Mouse (Mus musculus): ENCODE results near the gene Gm9117. TPM values are rescaled to one million over a fixed set of nuclear protein-coding genes. Genes with fewer than 3 reads are reported as not detected.

Gm9117 gene
- not detected for polyA plus RNA-seq (2015; fragmentation: Illumina TruSeq; extraction: RNeasy Lipid Tissue Mini Kit (QIAGEN cat#74804); ENCODE audit: low read depth, low replicate concordance)

DNA sequence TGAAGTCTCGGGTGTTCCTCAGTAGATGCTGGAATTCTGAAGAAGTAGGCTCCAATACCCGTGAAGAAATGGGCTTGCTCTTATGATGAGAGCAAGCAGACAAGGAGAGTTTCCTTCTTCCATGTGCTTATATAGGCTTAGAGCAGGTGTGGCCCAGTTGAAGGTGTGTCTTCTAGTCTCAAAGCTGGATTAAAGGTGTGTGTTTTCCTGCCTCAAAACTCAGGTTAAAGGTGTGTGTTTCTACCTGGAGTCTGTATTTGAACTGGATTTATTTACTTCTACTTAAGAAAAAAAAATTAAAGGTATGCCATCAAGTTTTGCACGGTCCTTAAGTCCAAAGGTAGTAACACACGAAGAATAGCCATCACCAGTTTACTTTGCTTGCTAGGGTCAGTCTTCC lies at the start of gene Gm9117:
Gene Gm9117, minus strand, starts transcription at position 101 of the 400 bp plus-strand sequence.

DNA sequence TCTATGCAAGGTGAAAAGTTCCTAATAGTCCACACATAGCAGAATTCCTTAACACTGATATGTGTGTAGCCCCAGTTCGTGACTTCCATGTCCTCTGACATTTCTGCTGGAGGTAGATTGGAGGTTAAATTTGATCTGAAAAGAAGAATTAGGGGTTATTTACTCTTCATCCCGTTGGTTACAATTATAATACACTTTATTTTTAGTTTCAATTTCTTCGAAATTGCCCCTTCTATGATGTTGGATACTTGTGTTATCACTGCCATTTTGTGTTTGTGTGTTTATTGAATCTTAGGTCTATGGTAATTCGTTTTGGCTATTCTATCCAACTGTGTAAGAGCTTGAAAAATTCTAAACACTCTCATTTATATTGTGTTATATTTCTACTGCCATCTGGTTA lies 17.9 kb upstream of the Gm9117 start, which contains the start of gene Tdpoz5:
Gene Tdpoz5, minus strand, starts transcription at position 101 of the 400 bp plus-strand sequence.

Other genes starting within 250 kb of the Gm9117 start
- not detected for gene Gm5773, start 170.5 kb downstream of the Gm9117 start, polyA plus RNA-seq (2015; fragmentation: Illumina TruSeq; extraction: RNeasy Lipid Tissue Mini Kit (QIAGEN cat#74804); ENCODE audit: low read depth, low replicate concordance)
- not detected for gene Tdpoz4, start 147.1 kb downstream of the Gm9117 start, polyA plus RNA-seq (2015; fragmentation: Illumina TruSeq; extraction: RNeasy Lipid Tissue Mini Kit (QIAGEN cat#74804); ENCODE audit: low read depth, low replicate concordance)
- not detected for gene Tdpoz3, start 117.5 kb downstream of the Gm9117 start, polyA plus RNA-seq (2015; fragmentation: Illumina TruSeq; extraction: RNeasy Lipid Tissue Mini Kit (QIAGEN cat#74804); ENCODE audit: low read depth, low replicate concordance)
- gene Tdpoz5, start 17.8 kb upstream of the Gm9117 start, polyA plus RNA-seq (2015; fragmentation: Illumina TruSeq; extraction: RNeasy Lipid Tissue Mini Kit (QIAGEN cat#74804); ENCODE audit: low read depth, low replicate concordance) = not detected
- not detected for gene Gm9125, start 111.3 kb upstream of the Gm9117 start, polyA plus RNA-seq (2015; fragmentation: Illumina TruSeq; extraction: RNeasy Lipid Tissue Mini Kit (QIAGEN cat#74804); ENCODE audit: low read depth, low replicate concordance)
- not detected for gene Gm10697, start 129.1 kb upstream of the Gm9117 start, polyA plus RNA-seq (2015; fragmentation: Illumina TruSeq; extraction: RNeasy Lipid Tissue Mini Kit (QIAGEN cat#74804); ENCODE audit: low read depth, low replicate concordance)
- gene Gm10696, start 234.7 kb upstream of the Gm9117 start, polyA plus RNA-seq (2015; fragmentation: Illumina TruSeq; extraction: RNeasy Lipid Tissue Mini Kit (QIAGEN cat#74804); ENCODE audit: low read depth, low replicate concordance) = not detected